Mouse (Mus musculus) layer of hippocampus, postnatal 36 days (tissue): ENCODE results near the gene Lpar4. TPM values are rescaled to one million over a fixed set of nuclear protein-coding genes. Genes with fewer than 3 reads are reported as not detected.

Experiments
- DNase-seq, 2 experiments: peaks; one replicate each; pipeline ENCODE4 v3.0.0; 2022
- total RNA-seq, 2 experiments: library from RNA; stranded (reverse); gene quantifications; 2 replicates each; pipeline ENCODE4 v1.2.3; 2021

The Lpar4 gene
- 1 to 10 TPM; 1.9 to 2.6 TPM for total RNA-seq

DNA sequence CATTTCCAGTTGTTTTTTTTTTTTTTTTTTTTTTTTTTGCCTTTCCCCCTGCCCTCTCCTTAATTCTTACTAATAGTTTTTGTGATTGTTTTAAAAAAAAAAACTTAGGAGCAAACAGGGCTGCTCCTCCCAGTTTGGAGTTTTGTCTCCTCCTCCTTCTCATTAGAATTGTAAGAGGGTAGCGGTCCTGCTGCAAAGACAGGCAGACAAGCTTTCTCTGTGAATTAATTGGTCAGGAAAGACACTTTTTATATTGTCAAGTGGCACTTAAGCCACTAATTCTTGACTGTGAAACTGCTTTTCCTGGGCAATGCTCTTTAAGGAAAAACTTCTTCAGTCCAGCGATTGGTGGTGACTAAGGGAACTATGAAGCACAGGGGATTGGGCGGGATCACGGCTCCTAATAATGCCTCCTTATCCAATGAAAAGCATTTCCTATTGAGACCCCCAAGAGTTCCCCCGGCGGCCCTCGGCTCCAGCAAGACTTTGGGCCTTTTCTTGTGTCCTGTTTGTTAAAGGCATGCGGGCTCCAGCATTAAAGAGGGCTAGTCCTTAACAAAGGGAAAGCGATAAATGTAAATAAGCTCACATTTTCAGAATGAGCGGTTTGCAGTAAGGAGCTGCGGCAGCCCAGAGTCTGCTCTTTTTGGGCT, at the start of gene Lpar4:
Gene Lpar4, plus strand, starts transcription at position 451 of the 653 bp plus-strand sequence.
- peak in 1 of 2 experiments; percentile 1 for DNase-seq

- DNase-seq: no peak
Measured at GRCm38 (mm10) chrX:106871426-106871825, 49.0 kb upstream of the Lpar4 start.

GRCm38 (mm10) chrX:106871894-106872293, 48.5 kb upstream of the Lpar4 start:
- DNase-seq: no peak

GRCm38 (mm10) chrX:106872315-106872714, 48.1 kb upstream of the Lpar4 start:
- DNase-seq: no peak

DNA sequence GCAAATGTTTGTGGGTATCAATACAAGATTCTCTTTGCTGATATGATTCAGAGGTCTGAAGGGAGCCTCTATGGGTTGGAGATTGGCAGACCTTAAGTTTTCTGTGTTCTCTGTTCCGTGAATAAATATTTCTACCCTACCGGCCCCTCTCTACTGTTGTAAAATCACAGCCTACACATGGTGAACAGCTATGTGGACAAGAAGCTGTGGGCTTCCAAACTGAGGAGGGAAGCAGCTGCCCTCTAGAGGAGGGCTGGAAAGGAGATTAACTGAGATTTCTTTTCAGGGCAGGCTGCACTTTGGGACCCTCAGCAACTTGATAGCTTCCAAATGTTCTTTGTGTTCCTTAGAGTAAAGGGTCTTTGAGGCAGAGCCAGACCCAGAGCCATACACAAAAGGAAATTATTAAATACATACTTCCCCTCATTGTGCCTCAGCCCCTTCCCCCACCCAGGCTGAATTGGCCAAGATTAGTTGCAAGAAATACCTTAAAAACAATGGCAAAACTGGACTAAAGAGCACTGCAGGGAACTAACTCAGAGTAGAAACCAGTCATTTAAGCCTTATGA, 22.6 kb upstream of the Lpar4 start:
- DNase-seq: no peak

GRCm38 (mm10) chrX:106920828-106921619, 599 bp downstream of the Lpar4 start:
- DNase-seq: no peak

- DNase-seq: no peak
Measured at GRCm38 (mm10) chrX:106924572-106924971, 4.1 kb downstream of the Lpar4 start.

DNA sequence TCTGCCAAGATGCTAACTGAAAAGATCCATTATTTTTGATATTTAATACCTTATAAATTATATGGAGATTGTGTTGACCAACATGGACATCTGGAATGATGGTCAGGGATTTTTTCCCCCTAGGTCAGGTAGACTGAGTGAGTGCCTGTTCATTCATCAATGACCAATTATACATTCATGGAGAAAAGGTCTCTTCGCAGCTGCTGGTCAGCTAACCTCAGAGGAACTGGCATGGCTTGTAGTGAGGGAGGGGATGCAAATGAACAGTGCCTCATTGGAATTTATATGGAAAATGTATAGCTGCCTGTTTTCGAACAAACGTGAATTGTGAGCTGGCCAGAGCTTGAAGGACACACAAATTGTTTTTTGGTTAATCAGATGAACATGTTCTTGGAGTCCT, 18.9 kb downstream of the Lpar4 start:
- no peak for DNase-seq

DNA sequence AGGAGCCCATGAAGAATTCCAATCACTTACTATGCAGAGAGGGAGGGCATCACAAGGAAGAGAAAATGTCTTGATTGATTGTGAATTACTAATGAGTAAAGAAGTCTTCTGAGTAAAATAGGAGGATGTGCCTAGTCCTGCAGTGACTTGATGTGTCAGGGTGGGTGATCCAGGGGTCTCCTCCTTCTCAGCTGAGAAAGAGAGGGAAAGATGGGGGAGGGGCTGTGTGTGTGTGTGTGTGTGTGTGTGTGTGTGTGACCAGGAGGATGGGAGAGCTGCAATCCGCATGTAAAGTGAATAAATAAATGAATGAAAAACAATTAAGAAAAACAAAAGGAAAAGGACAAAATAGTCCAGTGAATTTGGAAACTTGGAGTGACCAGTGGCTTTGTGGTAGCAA, 30.1 kb downstream of the Lpar4 start:
- DNase-seq: no peak

DNA sequence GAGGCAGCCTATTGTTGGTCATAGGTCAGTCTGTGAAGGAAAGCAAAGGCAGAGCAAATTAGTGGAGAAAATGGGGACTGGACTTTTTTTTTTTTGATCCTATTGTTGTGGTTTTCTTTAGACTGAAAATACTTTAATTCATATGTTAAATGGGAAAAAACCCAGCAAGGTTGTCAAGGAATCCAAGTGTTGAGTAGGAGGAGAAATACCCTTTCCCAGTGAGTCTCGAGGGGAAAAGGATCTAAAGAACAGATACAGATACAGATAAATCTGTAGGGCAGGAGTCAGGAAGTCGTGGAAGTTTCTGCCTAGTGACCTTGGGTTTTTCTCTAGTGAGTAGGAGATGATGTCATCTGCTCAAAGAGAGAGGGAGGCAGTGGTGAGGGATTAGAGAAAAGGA, 30.6 kb downstream of the Lpar4 start:
- DNase-seq: no peak

DNA sequence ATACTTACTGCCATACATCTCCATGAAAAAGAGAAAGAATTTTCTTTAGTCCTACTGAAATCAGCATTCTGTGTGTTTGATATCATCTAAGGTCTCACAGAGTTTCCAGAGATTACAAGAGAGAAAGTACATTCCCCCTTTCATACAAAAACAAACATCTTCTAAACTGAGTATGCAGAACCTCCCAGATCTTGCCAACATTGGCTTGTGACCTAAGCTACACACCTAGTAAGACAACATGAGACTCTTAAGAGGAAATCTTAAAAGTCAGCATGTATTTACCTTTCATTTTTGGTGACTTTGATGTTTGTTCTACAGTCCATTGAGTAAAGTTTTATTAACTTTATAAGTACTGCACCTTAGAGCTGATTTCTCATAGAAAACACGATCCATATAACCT, 33.4 kb downstream of the Lpar4 start:
- DNase-seq: no peak

- DNase-seq: no peak
Measured at GRCm38 (mm10) chrX:106962233-106962632, 41.8 kb downstream of the Lpar4 start.

- no peak for DNase-seq
Measured at GRCm38 (mm10) chrX:106964326-106964725, 43.9 kb downstream of the Lpar4 start.

Other genes starting within 250 kb of the Lpar4 start
- gene Rtl3, start 80.0 kb upstream of the Lpar4 start, total RNA-seq: 1 to 10 TPM; 3.2 to 3.9 TPM
- not detected for gene P2ry10, start 167.9 kb downstream of the Lpar4 start, total RNA-seq
- under 1 TPM; 0.47 to 0.56 TPM for gene P2ry10b, start 228.3 kb downstream of the Lpar4 start, total RNA-seq